Mouse (Mus musculus) embryonic facial prominence, embryonic 11.5 days (tissue): Measurements from ENCODE around the gene Gm49352. TPM values are rescaled to one million over a fixed set of nuclear protein-coding genes. Genes with fewer than 3 reads are reported as not detected.
"Not testable (repeated sequence)": the region's sequence is repeated elsewhere in the genome, so short reads cannot be mapped to it uniquely, and the experiment has no call there.

ENCODE experiments used
- ATAC-seq: fragments of 200-750 bp; cut with Nextera tagmentation; replicated peaks from 2 replicates; pipeline ENCODE4 v1.8.0; 2017; ENCODE audit warnings: low read depth; ENCODE audit not compliant: insufficient number of reproducible peaks, low FRiP score, low TSS enrichment
- DNase-seq: peaks from one replicate; pipeline ENCODE4 v3.0.0-alpha.2; 2015; ENCODE audit warnings: low spot score
- H3K27ac ChIP-seq: fragments of 300-500 bp; sonication (generic); replicated peaks from 2 replicates; pipeline ENCODE4 v1.5.1; 2014; ENCODE audit warnings: mild to moderate bottlenecking, low read depth, low read length, control low read depth
- H3K27me3 ChIP-seq: fragments of 300-500 bp; sonication (generic); 2 replicates; pipeline ENCODE4 v1.6.1; 2014; ENCODE audit warnings: mild to moderate bottlenecking, low read length, moderate library complexity, mixed read lengths; ENCODE audit not compliant: control insufficient read depth, insufficient read depth
- H3K36me3 ChIP-seq: fragments of 300-500 bp; sonication (generic); replicated peaks from 2 replicates; pipeline ENCODE4 v1.6.1; 2014; ENCODE audit warnings: low read depth, mild to moderate bottlenecking, low read length, moderate library complexity, mixed read lengths; ENCODE audit not compliant: control insufficient read depth, insufficient read depth
- H3K4me1 ChIP-seq: fragments of 300-500 bp; sonication (generic); 2 replicates; pipeline ENCODE4 v1.6.1; 2014; ENCODE audit warnings: low read length, mixed read lengths; ENCODE audit not compliant: control insufficient read depth, insufficient read depth
- H3K4me2 ChIP-seq: fragments of 300-500 bp; sonication (generic); 2 replicates; pipeline ENCODE4 v1.6.1; 2014; ENCODE audit warnings: low read depth, mild to moderate bottlenecking, control low read depth, low read length, moderate library complexity
- H3K4me3 ChIP-seq: fragments of 300-500 bp; sonication (generic); 2 replicates; pipeline ENCODE4 v1.5.1; 2014; ENCODE audit warnings: low read depth, low read length, control low read depth
- H3K9ac ChIP-seq: fragments of 300-500 bp; sonication (generic); replicated peaks from 2 replicates; pipeline ENCODE4 v1.6.1; 2014; ENCODE audit warnings: mild to moderate bottlenecking, control low read depth, low read length
- H3K9me3 ChIP-seq: fragments of 300-500 bp; sonication (generic); replicated peaks from 2 replicates; pipeline ENCODE4 v1.6.1; 2016; ENCODE audit warnings: mild to moderate bottlenecking, low read length, inconsistent platforms, mixed read lengths; ENCODE audit not compliant: control insufficient read depth
- WGBS: fragments of 180-500 bp; shearing (Covaris S2); extraction: QIAGEN DNeasy Blood & Tissue Kit; methylation state at CpG from one replicate; pipeline ENCODE4 v1.1.7; 2014; 5-methylcytosine and 5-hydroxymethylcytosine counted together
- polyA plus RNA-seq: library from polyadenylated mRNA; unstranded; fragments of >200 nt; fragmentation: Nextera tagmentation; extraction: Ambion mirVana; gene quantifications from 2 replicates; pipeline ENCODE4 v1.2.1, GENCODE M21; 2014

Gene Gm49352
- not detected in 2 replicates for polyA plus RNA-seq

- not testable (repeated sequence) for H3K4me3 ChIP-seq, H3K27me3 ChIP-seq, H3K4me1 ChIP-seq, H3K36me3 ChIP-seq, H3K4me2 ChIP-seq, H3K9me3 ChIP-seq, DNase-seq, H3K27ac ChIP-seq, ATAC-seq, H3K9ac ChIP-seq
- 20% methylated on average over 1 of the region's 1 CpGs for WGBS
Measured at GRCm38 (mm10) chr13:61568074-61568473, at the start of gene Gm49352. Gene Gm49352, minus strand, starts transcription at chr13:61568174.

- ATAC-seq (no peak), DNase-seq (no peak)
- Histone ChIP-seq H3K9me3 (0 out of 2 replicates have a peak, but pooled peaks cover 2% of the 10 kb centered on the region), H3K9ac (no peak within 1 kb of the TSS), H3K27ac (no peak within 1 kb of the TSS), H3K27me3 (no peaks in the 10 kb centered on the region), H3K4me1 (no peaks in the 10 kb centered on the region), H3K4me3 (no peak within 1 kb of the TSS), H3K4me2 (no peak within 1 kb of the TSS), H3K36me3 (no peaks in the 10 kb centered on the region)
Measured at GRCm38 (mm10) chr13:61570027-61570426, 2.1 kb upstream of the Gm49352 start, which contains the start of gene Cts3. Gene Cts3, minus strand, starts transcription at chr13:61570127.

GRCm38 (mm10) chr13:61541631-61542030 is 26.3 kb downstream of the Gm49352 start, which contains the start of gene Ctsm:
Gene Ctsm, minus strand, starts transcription at chr13:61541839.
- H3K27me3 ChIP-seq = no peaks in the 10 kb centered on the region
- H3K4me3 ChIP-seq = no peak within 1 kb of the TSS
- no peak within 1 kb of the TSS for H3K27ac ChIP-seq
- no peak within 1 kb of the TSS for H3K9ac ChIP-seq
- peaks cover 2% of the 10 kb centered on the region; the same call in 1 of the 2 replicates for H3K9me3 ChIP-seq
- DNase-seq = no peak
- no peak for ATAC-seq
- no peak within 1 kb of the TSS for H3K4me2 ChIP-seq
- no peaks in the 10 kb centered on the region for H3K4me1 ChIP-seq
- no peaks in the 10 kb centered on the region for H3K36me3 ChIP-seq
- WGBS = 81% methylated on average over 4 of the region's 4 CpGs

Other genes with a start within 250 kb of the Gm49352 start
- not detected in 2 replicates for gene Cts7, start 210.0 kb downstream of the Gm49352 start, polyA plus RNA-seq
- gene Ctsm, start 26.3 kb downstream of the Gm49352 start, polyA plus RNA-seq = not detected in 2 replicates
- not detected in 2 replicates for gene Cts3, start 2.0 kb upstream of the Gm49352 start, polyA plus RNA-seq